Mouse (Mus musculus): ENCODE measurements around the gene Mrpl46. TPM values are rescaled to one million over a fixed set of nuclear protein-coding genes. Genes with fewer than 3 reads are reported as not detected.

Mrpl46 gene
- polyA plus RNA-seq, 1 experiment from 2014 or later = 57.3 TPM

DNA sequence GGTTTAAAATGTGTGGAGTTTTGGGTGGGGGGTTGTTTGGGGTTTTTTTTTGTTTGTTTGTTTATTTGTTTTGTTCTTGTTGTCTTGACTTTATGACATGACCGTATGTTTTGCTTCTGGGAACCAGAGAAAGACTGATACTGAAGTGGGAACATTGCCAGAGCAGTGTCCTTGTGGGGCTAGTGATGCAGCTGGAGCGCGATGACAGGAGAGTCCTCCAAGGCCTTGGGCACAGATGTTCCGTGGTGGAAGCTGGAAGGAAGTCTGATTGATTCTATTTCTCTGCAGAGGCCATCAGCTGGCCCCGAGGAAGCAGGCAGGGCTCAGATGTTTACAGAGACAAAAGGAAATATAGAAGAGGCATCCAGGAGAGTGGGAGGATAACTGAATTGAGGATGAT, 2.6 kb upstream of the Mrpl46 start:
- ATAC-seq (ENCODE audit: low read depth) (no peak), DNase-seq (ENCODE audit: low spot score) (no peak)
- no peaks in the 10 kb centered on the region for H3K27me3 ChIP-seq (replicated peaks; ENCODE audit: control insufficient read depth, insufficient read depth, low read length)
- no peak overlapping the region for H3K4me3 ChIP-seq (ENCODE audit: low read depth, low read length)
- no peak overlapping the region for H3K4me2 ChIP-seq (ENCODE audit: low read depth, low read length)
- 71% methylated on average over 5 of the region's 5 CpGs for WGBS
- H3K9ac ChIP-seq (ENCODE audit: low read depth, low read length) = peak overlapping the region; percentile 25; the same call in 1 of the 2 replicates
- H3K36me3 ChIP-seq (ENCODE audit: control insufficient read depth, insufficient read depth, low read length) = peaks cover 48% of the 10 kb centered on the region; the same call in 1 of the 2 replicates
- H3K4me1 ChIP-seq (ENCODE audit: control insufficient read depth, insufficient read depth, low read length) = no peaks in the 10 kb centered on the region
- H3K9me3 ChIP-seq (ENCODE audit: control insufficient read depth, low read length) = no peaks in the 10 kb centered on the region
- H3K27ac ChIP-seq (replicated peaks; ENCODE audit: low read depth, low read length) = no peak overlapping the region

DNA sequence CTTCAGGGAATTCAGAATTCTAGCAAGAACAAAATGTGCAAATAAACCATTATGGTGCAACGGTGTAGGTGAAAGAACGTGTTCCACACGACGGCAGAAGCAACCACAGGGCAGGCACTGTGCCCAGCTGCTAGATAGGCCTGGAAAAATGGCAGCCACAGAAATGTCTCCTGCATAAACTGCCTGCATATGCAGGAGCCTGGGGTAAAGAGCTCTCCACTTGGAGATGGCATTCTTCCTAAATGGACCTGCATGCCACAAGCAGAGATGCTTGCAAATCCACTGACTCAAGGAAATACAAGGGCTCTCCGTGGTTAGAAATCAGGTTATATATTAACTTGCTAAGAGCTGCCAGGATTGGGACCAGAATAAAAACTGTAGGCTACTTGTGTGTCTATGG, 4.6 kb downstream of the Mrpl46 start:
- 92% methylated on average over 5 of the region's 5 CpGs for WGBS
- Histone ChIP-seq H3K27me3 (replicated peaks; ENCODE audit: control insufficient read depth, insufficient read depth, low read length) (no peaks in the 10 kb centered on the region), H3K4me2 (ENCODE audit: low read depth, low read length) (no peak overlapping the region), H3K4me3 (ENCODE audit: low read depth, low read length) (no peak overlapping the region), H3K4me1 (ENCODE audit: control insufficient read depth, insufficient read depth, low read length) (no peaks in the 10 kb centered on the region), H3K9ac (ENCODE audit: low read depth, low read length) (no peak overlapping the region), H3K27ac (replicated peaks; ENCODE audit: low read depth, low read length) (no peak overlapping the region), H3K36me3 (ENCODE audit: control insufficient read depth, insufficient read depth, low read length) (peaks cover 60% of the 10 kb centered on the region), H3K9me3 (ENCODE audit: control insufficient read depth, low read length) (no peaks in the 10 kb centered on the region)
- DNase-seq (ENCODE audit: low spot score) = no peak
- ATAC-seq (ENCODE audit: low read depth) = no peak

DNA sequence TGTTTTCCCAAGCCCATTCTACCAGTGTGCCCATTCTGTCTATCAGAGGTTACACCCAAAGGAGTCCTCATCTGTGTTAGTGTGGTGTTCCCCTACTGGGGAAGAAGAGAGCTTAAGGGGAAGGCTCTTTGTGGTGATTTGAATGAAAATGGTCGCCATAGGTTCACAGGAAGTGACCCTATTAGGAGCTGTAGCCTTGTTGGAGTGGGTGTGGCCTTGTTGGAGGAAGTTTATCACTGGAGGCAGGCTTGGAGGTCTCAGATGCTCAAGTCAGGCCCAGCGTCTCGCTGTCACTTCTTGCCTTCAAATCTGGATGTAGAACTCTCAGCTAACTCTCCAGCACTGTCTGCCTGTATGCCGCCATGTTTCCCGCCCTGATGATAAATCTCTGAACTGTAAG, 12.4 kb downstream of the Mrpl46 start:
- Histone ChIP-seq H3K27me3 (replicated peaks; ENCODE audit: control insufficient read depth, insufficient read depth, low read length) (no peaks in the 10 kb centered on the region), H3K9ac (ENCODE audit: low read depth, low read length) (no peak overlapping the region), H3K9me3 (ENCODE audit: control insufficient read depth, low read length) (no peaks in the 10 kb centered on the region), H3K27ac (replicated peaks; ENCODE audit: low read depth, low read length) (no peak overlapping the region), H3K4me3 (ENCODE audit: low read depth, low read length) (no peak overlapping the region), H3K36me3 (ENCODE audit: control insufficient read depth, insufficient read depth, low read length) (peaks cover 32% of the 10 kb centered on the region), H3K4me1 (ENCODE audit: control insufficient read depth, insufficient read depth, low read length) (no peaks in the 10 kb centered on the region), H3K4me2 (ENCODE audit: low read depth, low read length) (no peak overlapping the region)
- 87% methylated on average over 5 of the region's 5 CpGs for WGBS
- ATAC-seq (ENCODE audit: low read depth) (no peak), DNase-seq (ENCODE audit: low spot score) (no peak)

DNA sequence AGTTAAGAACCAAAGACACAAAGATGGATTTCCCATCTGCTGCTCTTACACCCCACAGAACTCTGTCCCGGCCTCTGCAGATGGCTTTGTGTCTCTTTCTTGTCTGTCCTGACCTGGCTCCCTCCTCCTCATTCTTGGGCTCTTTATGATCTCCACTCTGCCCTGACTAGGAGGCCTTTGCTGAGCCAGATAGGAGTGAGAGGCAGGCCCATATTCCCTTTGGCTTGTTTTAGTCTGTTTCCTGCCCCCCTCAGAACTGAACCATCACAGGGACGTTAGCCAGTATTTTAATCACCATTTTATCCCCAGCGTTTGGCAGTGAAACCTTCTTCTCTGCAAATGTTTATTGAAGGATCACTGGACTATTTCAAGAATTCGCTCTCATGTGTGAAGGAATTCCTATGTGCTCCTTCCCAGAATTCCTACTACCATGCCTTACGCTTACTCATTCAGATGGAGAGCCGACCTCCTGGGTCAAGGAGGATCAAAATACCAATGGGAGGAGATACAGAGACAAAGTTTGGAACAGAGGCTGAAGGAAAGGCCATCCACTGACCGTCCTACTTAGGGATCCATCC, 14.2 kb downstream of the Mrpl46 start:
- Histone ChIP-seq H3K4me2 (ENCODE audit: low read depth, low read length) (no peak overlapping the region), H3K4me1 (ENCODE audit: control insufficient read depth, insufficient read depth, low read length) (no peaks in the 10 kb centered on the region), H3K27ac (replicated peaks; ENCODE audit: low read depth, low read length) (no peak overlapping the region), H3K27me3 (replicated peaks; ENCODE audit: control insufficient read depth, insufficient read depth, low read length) (0 out of 2 replicates have a peak, but pooled peaks cover 3% of the 10 kb centered on the region), H3K36me3 (ENCODE audit: control insufficient read depth, insufficient read depth, low read length) (peaks cover 16% of the 10 kb centered on the region), H3K9ac (ENCODE audit: low read depth, low read length) (no peak overlapping the region), H3K9me3 (ENCODE audit: control insufficient read depth, low read length) (no peaks in the 10 kb centered on the region), H3K4me3 (ENCODE audit: low read depth, low read length) (no peak overlapping the region)
- 52% methylated on average over 7 of the region's 7 CpGs for WGBS
- peak; percentile 51 for DNase-seq (ENCODE audit: low spot score)
- ATAC-seq (ENCODE audit: low read depth) = 0 out of 2 replicates have a peak, but pooled peaks have one; percentile 37

DNA sequence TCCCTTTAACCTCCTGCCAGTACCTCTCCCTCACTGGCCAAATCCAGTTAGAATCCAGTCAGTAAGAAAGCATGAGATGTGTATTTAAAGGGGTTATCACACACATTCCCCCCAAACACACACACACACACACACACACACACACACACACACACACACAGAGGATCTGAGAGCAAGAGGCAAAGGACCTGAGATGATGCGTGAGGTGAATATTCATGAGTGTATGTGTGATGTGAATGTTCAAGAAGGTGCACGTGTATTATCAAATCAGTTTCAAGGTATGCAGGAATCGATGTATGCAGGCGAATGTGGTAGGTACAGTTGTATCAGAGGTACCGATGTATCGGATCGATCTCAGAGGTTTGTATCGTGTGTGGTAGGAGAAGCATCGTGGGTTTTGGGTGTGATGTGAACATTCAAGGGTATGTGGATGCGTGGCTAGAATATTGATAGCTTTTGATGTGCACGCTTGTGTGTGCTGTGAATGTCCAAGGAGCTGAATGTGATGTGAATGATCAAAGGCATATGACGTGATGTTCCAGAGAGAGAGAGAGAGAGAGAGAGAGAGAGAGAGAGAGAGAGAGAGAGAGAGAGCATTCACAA, 15.3 kb downstream of the Mrpl46 start:
- H3K4me2 ChIP-seq (ENCODE audit: low read depth, low read length) = no peak overlapping the region
- 0 out of 2 replicates have a peak, but pooled peaks cover 3% of the 10 kb centered on the region for H3K27me3 ChIP-seq (replicated peaks; ENCODE audit: control insufficient read depth, insufficient read depth, low read length)
- H3K4me3 ChIP-seq (ENCODE audit: low read depth, low read length) = no peak overlapping the region
- no peak overlapping the region for H3K9ac ChIP-seq (ENCODE audit: low read depth, low read length)
- H3K36me3 ChIP-seq (ENCODE audit: control insufficient read depth, insufficient read depth, low read length) = 0 out of 2 replicates have a peak, but pooled peaks cover 4% of the 10 kb centered on the region
- DNase-seq (ENCODE audit: low spot score) (no peak), ATAC-seq (ENCODE audit: low read depth) (no peak)
- H3K9me3 ChIP-seq (ENCODE audit: control insufficient read depth, low read length) = no peaks in the 10 kb centered on the region
- H3K27ac ChIP-seq (replicated peaks; ENCODE audit: low read depth, low read length) = no peak overlapping the region
- H3K4me1 ChIP-seq (ENCODE audit: control insufficient read depth, insufficient read depth, low read length) = no peaks in the 10 kb centered on the region
- 85% methylated on average over 12 of the region's 12 CpGs for WGBS

DNA sequence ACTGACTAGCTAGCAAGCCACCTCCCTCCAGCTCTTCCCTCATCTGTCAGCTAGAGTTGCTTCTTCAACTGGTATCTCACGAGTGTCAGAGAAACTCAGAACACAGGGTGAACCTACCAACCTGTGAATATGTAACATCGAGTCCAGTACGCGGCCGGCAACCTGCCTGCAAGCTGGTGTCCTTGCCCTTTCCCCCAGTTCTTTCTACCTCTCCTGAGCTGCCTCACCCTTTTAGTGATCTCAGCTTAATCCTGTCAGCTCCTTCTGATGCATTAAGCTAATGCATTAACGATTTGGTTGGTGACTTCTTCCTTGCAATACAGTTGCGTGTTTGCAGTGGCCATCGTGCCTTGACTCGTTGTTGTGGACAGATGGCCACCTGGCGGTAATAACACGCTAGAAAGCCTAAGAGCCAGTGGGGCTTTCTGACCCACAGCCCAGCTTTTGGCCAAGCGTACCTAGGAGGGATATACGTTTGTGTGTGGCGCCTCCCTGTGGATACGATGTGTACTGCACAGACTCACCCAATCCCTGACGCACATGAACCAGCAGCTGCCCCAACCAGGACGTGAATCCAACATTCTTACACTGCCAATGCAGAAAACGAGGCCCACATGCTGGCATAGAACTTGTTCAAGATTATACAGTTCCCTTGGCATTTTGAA, 17.2 kb downstream of the Mrpl46 start:
- no peak overlapping the region for H3K4me3 ChIP-seq (ENCODE audit: low read depth, low read length)
- H3K4me1 ChIP-seq (ENCODE audit: control insufficient read depth, insufficient read depth, low read length) = no peaks in the 10 kb centered on the region
- H3K27ac ChIP-seq (replicated peaks; ENCODE audit: low read depth, low read length) = no peak overlapping the region
- H3K9me3 ChIP-seq (ENCODE audit: control insufficient read depth, low read length) = no peaks in the 10 kb centered on the region
- DNase-seq (ENCODE audit: low spot score) (peak; percentile 77), ATAC-seq (ENCODE audit: low read depth) (peak; percentile 69; the same call in 1 of the 2 replicates)
- no peak overlapping the region for H3K9ac ChIP-seq (ENCODE audit: low read depth, low read length)
- H3K36me3 ChIP-seq (ENCODE audit: control insufficient read depth, insufficient read depth, low read length) = no peaks in the 10 kb centered on the region
- H3K4me2 ChIP-seq (ENCODE audit: low read depth, low read length) = no peak overlapping the region
- 0 out of 2 replicates have a peak, but pooled peaks cover 3% of the 10 kb centered on the region for H3K27me3 ChIP-seq (replicated peaks; ENCODE audit: control insufficient read depth, insufficient read depth, low read length)
- WGBS = 26% methylated on average over 18 of the region's 18 CpGs

DNA sequence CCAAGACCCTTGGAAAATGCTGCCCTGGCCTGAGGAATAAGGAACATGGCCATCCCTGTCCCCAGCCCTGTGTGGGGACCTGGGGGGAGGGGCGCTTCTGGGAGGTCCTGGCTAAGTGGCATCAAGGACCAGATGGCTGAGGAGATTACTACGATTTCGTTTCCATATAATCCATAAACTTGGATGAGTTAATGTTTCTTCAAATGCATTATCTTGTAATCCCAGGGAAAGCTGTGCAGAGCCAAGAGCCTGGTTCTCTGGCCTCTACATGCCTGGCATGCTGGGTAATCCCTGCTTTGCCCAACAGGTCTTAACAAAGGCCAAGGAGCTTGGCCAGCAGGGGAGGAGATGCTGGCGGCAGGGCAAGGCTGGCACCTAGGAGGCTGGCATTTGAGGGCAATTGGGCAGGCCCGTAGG, 18.1 kb downstream of the Mrpl46 start:
- 72% methylated on average over 5 of the region's 5 CpGs for WGBS
- no peak for ATAC-seq (ENCODE audit: low read depth)
- Histone ChIP-seq H3K9me3 (ENCODE audit: control insufficient read depth, low read length) (no peaks in the 10 kb centered on the region), H3K27me3 (replicated peaks; ENCODE audit: control insufficient read depth, insufficient read depth, low read length) (0 out of 2 replicates have a peak, but pooled peaks cover 3% of the 10 kb centered on the region), H3K9ac (ENCODE audit: low read depth, low read length) (no peak overlapping the region), H3K4me2 (ENCODE audit: low read depth, low read length) (no peak overlapping the region), H3K4me1 (ENCODE audit: control insufficient read depth, insufficient read depth, low read length) (no peaks in the 10 kb centered on the region), H3K27ac (replicated peaks; ENCODE audit: low read depth, low read length) (no peak overlapping the region), H3K4me3 (ENCODE audit: low read depth, low read length) (no peak overlapping the region), H3K36me3 (ENCODE audit: control insufficient read depth, insufficient read depth, low read length) (no peaks in the 10 kb centered on the region)
- DNase-seq (ENCODE audit: low spot score) = no peak

DNA sequence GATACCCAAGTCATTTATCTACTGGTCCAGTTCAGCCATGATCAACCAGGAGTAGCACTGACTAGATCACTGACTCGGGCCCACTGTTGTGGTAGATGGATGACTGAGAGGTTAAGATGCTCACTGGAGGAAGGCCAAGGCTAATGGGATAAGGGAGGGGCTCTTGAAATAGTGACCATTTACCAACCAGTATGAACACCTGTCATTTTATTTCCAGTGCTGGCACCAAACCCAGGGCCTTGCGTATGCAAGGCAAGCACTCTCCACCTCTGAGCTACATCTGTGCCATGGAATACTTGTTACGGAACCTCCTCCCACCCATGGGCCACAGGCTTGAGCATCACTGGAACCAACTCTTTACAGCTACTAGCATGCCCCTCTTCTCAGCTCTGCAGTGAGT, 19.5 kb downstream of the Mrpl46 start:
- Histone ChIP-seq H3K9ac (ENCODE audit: low read depth, low read length) (no peak overlapping the region), H3K9me3 (ENCODE audit: control insufficient read depth, low read length) (no peaks in the 10 kb centered on the region), H3K4me2 (ENCODE audit: low read depth, low read length) (no peak overlapping the region), H3K27me3 (replicated peaks; ENCODE audit: control insufficient read depth, insufficient read depth, low read length) (0 out of 2 replicates have a peak, but pooled peaks cover 3% of the 10 kb centered on the region), H3K27ac (replicated peaks; ENCODE audit: low read depth, low read length) (no peak overlapping the region), H3K4me3 (ENCODE audit: low read depth, low read length) (no peak overlapping the region), H3K4me1 (ENCODE audit: control insufficient read depth, insufficient read depth, low read length) (no peaks in the 10 kb centered on the region), H3K36me3 (ENCODE audit: control insufficient read depth, insufficient read depth, low read length) (no peaks in the 10 kb centered on the region)
- WGBS = 85% methylated on average over 3 of the region's 3 CpGs
- DNase-seq (ENCODE audit: low spot score) (no peak), ATAC-seq (ENCODE audit: low read depth) (no peak)
